Mouse (Mus musculus): ENCODE data around the gene Rcan2. TPM values are rescaled to one million over a fixed set of nuclear protein-coding genes. Genes with fewer than 3 reads are reported as not detected.

The Rcan2 gene
- polyA plus RNA-seq, 1 experiment from 2014 or later: 133 TPM

DNA sequence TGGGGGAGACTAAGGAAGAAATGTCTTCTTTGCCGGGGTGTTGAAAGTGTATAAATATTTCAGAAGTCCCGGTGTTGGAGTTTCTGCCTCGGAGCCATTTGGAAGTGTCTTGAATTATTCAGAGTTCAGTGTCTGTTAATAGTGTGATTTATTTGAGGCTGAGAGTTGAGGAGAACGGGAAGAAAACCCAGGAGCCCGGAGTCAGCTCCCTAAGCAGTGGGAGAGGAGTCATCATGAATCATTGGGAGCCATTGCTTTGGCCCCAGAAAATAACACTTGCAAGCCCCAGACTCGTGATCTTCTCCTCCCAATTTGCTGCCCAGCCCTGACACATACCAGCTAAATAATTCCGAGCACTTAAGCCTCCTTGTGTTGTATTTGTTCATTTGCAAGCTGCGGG lies 115.0 kb downstream of the Rcan2 start:
- Histone ChIP-seq H3K27me3 (ENCODE audit: control insufficient read depth, insufficient read depth, low read depth, low read length) (no peaks in the 10 kb centered on the region), H3K27ac (ENCODE audit: low read length) (no peak overlapping the region), H3K4me1 (ENCODE audit: control insufficient read depth, insufficient read depth, low read length) (no peaks in the 10 kb centered on the region), H3K36me3 (ENCODE audit: control insufficient read depth, insufficient read depth, low read length) (no peaks in the 10 kb centered on the region), H3K4me3 (ENCODE audit: low read depth, low read length) (no peak overlapping the region), H3K4me2 (ENCODE audit: low read length) (no peak overlapping the region), H3K9me3 (replicated peaks; ENCODE audit: control insufficient read depth, low read length, poor library complexity, severe bottlenecking) (no peaks in the 10 kb centered on the region), H3K9ac (ENCODE audit: low read depth, low read length) (no peak overlapping the region)
- WGBS: 57% methylated on average over 8 of the region's 8 CpGs
- ATAC-seq: peak; percentile 54; the same call in 1 of the 2 replicates

DNA sequence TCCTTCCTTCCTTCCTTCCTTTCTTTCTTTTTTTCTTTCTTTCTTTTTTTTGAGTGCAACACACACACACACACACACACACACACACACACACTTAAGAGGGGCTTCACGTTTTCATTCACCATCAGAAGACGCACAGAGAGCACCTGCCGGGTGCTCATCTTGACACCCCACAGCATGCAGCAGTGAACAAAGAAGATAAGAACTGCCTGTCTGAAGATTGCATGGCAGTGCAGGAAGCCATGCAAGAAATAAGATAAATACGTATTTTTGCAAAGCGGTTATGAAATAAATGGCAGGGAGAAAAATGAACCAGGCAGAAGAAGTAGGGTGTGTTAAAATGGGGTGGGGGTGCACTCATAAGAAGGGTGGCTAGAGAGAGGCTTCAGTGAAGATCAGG lies 116.0 kb downstream of the Rcan2 start:
- no peak overlapping the region for H3K9ac ChIP-seq (ENCODE audit: low read depth, low read length)
- no peak overlapping the region for H3K27ac ChIP-seq (ENCODE audit: low read length)
- ATAC-seq: no peak
- no peaks in the 10 kb centered on the region for H3K36me3 ChIP-seq (ENCODE audit: control insufficient read depth, insufficient read depth, low read length)
- no peaks in the 10 kb centered on the region for H3K27me3 ChIP-seq (ENCODE audit: control insufficient read depth, insufficient read depth, low read depth, low read length)
- WGBS: 59% methylated on average over 5 of the region's 5 CpGs
- H3K4me3 ChIP-seq (ENCODE audit: low read depth, low read length): no peak overlapping the region
- no peaks in the 10 kb centered on the region for H3K9me3 ChIP-seq (replicated peaks; ENCODE audit: control insufficient read depth, low read length, poor library complexity, severe bottlenecking)
- no peaks in the 10 kb centered on the region for H3K4me1 ChIP-seq (ENCODE audit: control insufficient read depth, insufficient read depth, low read length)
- no peak overlapping the region for H3K4me2 ChIP-seq (ENCODE audit: low read length)

DNA sequence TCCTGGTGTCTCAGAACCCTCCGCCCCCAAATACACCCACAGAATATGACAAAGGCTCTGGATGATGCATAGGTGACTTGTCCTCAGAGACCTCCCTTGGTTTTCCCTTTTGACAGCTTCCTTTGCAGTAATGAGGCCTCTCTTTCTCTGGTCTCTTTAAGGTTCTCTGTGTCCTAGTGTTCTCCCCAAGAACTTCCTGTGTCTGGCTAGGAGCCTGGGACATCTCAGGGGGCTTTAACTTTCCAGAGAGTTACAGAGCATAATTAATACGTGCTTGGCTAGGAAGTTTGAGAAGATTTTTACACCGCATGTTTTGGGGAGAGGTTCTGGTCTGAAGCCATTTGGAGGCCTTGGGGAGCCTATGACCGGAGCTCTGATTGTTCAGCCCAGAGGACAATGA lies 128.7 kb downstream of the Rcan2 start:
- no peak overlapping the region for H3K9ac ChIP-seq (ENCODE audit: low read depth, low read length)
- no peaks in the 10 kb centered on the region for H3K4me1 ChIP-seq (ENCODE audit: control insufficient read depth, insufficient read depth, low read length)
- H3K27ac ChIP-seq (ENCODE audit: low read length): no peak overlapping the region
- no peaks in the 10 kb centered on the region for H3K9me3 ChIP-seq (replicated peaks; ENCODE audit: control insufficient read depth, low read length, poor library complexity, severe bottlenecking)
- H3K4me2 ChIP-seq (ENCODE audit: low read length): no peak overlapping the region
- no peaks in the 10 kb centered on the region for H3K27me3 ChIP-seq (ENCODE audit: control insufficient read depth, insufficient read depth, low read depth, low read length)
- 94% methylated on average over 4 of the region's 4 CpGs for WGBS
- no peaks in the 10 kb centered on the region for H3K36me3 ChIP-seq (ENCODE audit: control insufficient read depth, insufficient read depth, low read length)
- H3K4me3 ChIP-seq (ENCODE audit: low read depth, low read length): no peak overlapping the region
- no peak for ATAC-seq

DNA sequence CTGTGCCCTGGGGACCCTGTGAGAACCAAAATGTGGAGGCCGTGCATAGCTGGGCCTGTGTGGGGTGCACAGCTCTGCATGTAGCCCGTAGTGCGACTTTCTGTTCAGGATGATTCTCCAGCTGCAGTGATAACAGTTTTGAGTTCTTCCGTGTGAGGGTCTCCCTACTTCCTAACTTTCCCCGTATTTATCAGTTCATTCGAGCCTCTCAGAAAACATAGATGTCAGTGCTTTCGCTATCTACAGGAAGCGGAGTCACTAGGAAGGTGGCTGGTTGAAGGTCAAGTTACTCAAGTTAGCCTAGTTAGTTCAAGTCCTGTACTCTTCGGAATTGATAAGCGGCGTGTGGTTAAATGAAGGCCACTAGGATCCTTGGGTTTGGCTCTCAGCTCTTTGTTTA lies 130.6 kb downstream of the Rcan2 start:
- H3K27ac ChIP-seq (ENCODE audit: low read length): no peak overlapping the region
- 97% methylated on average over 11 of the region's 11 CpGs for WGBS
- no peaks in the 10 kb centered on the region for H3K27me3 ChIP-seq (ENCODE audit: control insufficient read depth, insufficient read depth, low read depth, low read length)
- H3K4me3 ChIP-seq (ENCODE audit: low read depth, low read length): no peak overlapping the region
- H3K36me3 ChIP-seq (ENCODE audit: control insufficient read depth, insufficient read depth, low read length): no peaks in the 10 kb centered on the region
- H3K4me1 ChIP-seq (ENCODE audit: control insufficient read depth, insufficient read depth, low read length): no peaks in the 10 kb centered on the region
- H3K9me3 ChIP-seq (replicated peaks; ENCODE audit: control insufficient read depth, low read length, poor library complexity, severe bottlenecking): no peaks in the 10 kb centered on the region
- no peak overlapping the region for H3K9ac ChIP-seq (ENCODE audit: low read depth, low read length)
- H3K4me2 ChIP-seq (ENCODE audit: low read length): no peak overlapping the region
- ATAC-seq: no peak

DNA sequence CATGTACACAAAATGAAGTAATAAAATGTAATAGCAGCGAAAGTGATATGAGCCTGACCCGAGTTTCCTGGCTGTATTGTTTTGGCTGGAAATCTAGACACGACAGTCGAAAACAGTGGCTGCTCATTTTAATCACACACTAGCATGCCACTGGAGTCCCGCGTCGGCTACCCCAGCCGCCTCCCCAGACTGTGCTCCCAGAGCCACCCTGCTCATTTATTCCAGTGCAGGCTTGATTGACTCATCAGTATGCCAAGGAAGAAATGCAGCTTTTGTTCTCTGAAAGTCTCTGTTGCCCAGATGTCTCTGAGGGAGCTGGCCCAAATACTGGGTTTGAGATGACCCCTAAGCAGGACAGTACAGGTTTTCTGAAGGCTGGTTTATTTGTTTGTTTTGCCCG lies 132.9 kb downstream of the Rcan2 start:
- WGBS: 61% methylated on average over 9 of the region's 9 CpGs

DNA sequence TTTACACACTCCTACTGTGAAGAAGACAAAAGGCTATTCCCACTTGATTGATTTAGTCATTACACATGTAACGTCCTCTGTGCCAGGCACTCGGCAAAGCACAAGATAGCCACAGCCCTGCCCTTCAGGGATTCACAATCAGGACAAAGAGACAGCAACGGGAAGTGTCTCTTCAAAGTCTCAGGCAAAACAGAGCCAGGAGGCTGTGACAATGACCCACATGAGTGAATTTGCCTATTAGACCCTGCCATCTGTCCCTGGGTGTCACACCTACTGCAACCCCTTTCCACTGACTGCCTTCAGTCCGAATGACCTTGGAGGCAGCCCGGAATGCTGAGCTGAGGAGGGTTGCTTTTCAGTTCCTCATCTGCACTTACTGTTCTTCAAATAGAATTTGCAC lies 151.1 kb downstream of the Rcan2 start:
- H3K9ac ChIP-seq (ENCODE audit: low read depth, low read length): peak overlapping the region; percentile 71
- peak; percentile 29 for ATAC-seq
- peak overlapping the region; percentile 85 for H3K27ac ChIP-seq (ENCODE audit: low read length)
- H3K4me2 ChIP-seq (ENCODE audit: low read length): peak overlapping the region; percentile 67
- H3K27me3 ChIP-seq (ENCODE audit: control insufficient read depth, insufficient read depth, low read depth, low read length): no peaks in the 10 kb centered on the region
- peak overlapping the region; percentile 33 for H3K4me3 ChIP-seq (ENCODE audit: low read depth, low read length)
- no peaks in the 10 kb centered on the region for H3K9me3 ChIP-seq (replicated peaks; ENCODE audit: control insufficient read depth, low read length, poor library complexity, severe bottlenecking)
- H3K36me3 ChIP-seq (ENCODE audit: control insufficient read depth, insufficient read depth, low read length): no peaks in the 10 kb centered on the region
- H3K4me1 ChIP-seq (ENCODE audit: control insufficient read depth, insufficient read depth, low read length): peaks cover 20% of the 10 kb centered on the region
- 6% methylated on average over 5 of the region's 5 CpGs for WGBS

More for the DNA sequence above, 132.9 kb downstream of the Rcan2 start:
- Histone ChIP-seq H3K4me3 (ENCODE audit: low read depth, low read length) (no peak overlapping the region), H3K36me3 (ENCODE audit: control insufficient read depth, insufficient read depth, low read length) (no peaks in the 10 kb centered on the region), H3K9me3 (replicated peaks; ENCODE audit: control insufficient read depth, low read length, poor library complexity, severe bottlenecking) (no peaks in the 10 kb centered on the region), H3K4me1 (ENCODE audit: control insufficient read depth, insufficient read depth, low read length) (no peaks in the 10 kb centered on the region), H3K27me3 (ENCODE audit: control insufficient read depth, insufficient read depth, low read depth, low read length) (no peaks in the 10 kb centered on the region), H3K4me2 (ENCODE audit: low read length) (no peak overlapping the region), H3K9ac (ENCODE audit: low read depth, low read length) (no peak overlapping the region), H3K27ac (ENCODE audit: low read length) (no peak overlapping the region)
- 0 out of 2 replicates have a peak, but pooled peaks have one; percentile 42 for ATAC-seq

DNA sequence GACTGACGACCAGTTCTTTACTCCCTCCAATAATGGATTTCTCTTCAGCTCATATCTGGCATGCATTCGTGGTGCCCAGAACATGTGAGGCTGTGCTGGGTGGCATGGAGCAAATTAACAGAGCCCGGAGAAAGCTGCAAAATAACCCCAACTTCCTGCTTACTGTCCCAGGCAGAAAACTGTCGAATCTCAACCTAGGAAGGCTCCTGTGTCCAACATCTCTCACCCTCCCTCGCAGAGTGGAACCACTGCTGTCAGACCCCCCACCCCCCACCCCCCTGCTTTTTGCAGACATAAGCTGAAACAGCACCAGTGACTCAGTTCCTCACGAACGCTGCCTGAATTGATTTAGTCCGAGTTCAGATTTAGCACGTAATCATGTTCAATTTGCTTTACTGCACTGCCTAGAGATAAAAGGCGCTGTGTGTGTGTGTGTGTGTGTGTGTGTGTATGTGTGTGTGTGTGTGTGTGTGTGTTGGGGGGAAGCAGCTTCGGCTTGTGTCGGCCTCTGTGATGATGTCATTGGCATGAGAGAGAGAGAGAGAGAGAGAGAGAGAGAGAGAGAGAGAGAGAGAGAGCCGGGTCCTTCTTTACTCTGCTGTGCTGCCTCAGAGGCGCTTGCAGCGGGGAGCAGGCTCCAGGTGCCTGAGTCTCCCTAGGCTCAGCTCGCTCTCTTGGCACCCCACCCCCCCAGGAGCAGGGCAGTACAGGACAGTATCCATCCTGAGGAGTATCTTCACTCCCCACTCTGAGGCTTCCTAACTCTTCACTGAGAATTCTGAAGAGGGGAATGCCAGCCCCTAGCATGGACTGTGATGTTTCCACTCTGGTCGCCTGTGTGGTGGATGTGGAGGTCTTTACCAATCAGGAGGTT lies 151.7 kb downstream of the Rcan2 start:
- ATAC-seq: peak; percentile 86
- no peaks in the 10 kb centered on the region for H3K27me3 ChIP-seq (ENCODE audit: control insufficient read depth, insufficient read depth, low read depth, low read length)
- H3K4me2 ChIP-seq (ENCODE audit: low read length): peak overlapping the region; percentile 67
- no peaks in the 10 kb centered on the region for H3K9me3 ChIP-seq (replicated peaks; ENCODE audit: control insufficient read depth, low read length, poor library complexity, severe bottlenecking)
- peak overlapping the region; percentile 85 for H3K27ac ChIP-seq (ENCODE audit: low read length)
- H3K4me3 ChIP-seq (ENCODE audit: low read depth, low read length): peak overlapping the region; percentile 33
- H3K9ac ChIP-seq (ENCODE audit: low read depth, low read length): peak overlapping the region; percentile 71
- H3K36me3 ChIP-seq (ENCODE audit: control insufficient read depth, insufficient read depth, low read length): no peaks in the 10 kb centered on the region
- H3K4me1 ChIP-seq (ENCODE audit: control insufficient read depth, insufficient read depth, low read length): peaks cover 20% of the 10 kb centered on the region
- 12% methylated on average over 16 of the region's 17 CpGs for WGBS

DNA sequence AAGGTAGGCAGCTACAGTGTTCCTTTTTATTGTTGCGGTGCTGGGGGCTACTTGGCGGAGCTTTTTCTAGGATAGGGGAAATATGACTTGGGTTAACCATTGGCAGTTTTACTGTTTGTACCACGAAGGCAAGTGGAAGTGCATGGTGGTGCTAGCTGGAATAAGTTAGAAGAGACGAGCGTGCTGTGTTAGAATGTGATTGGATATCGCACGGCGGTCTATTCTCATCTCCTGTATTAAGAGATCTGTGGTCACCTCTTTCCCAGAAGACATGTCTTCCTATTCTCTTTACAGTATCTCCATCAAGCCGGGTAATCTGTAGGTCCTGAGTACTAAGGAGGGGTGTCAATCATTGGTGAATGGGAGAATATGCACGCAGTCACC lies 152.4 kb downstream of the Rcan2 start:
- Histone ChIP-seq H3K9ac (ENCODE audit: low read depth, low read length) (peak overlapping the region; percentile 71), H3K9me3 (replicated peaks; ENCODE audit: control insufficient read depth, low read length, poor library complexity, severe bottlenecking) (no peaks in the 10 kb centered on the region), H3K27ac (ENCODE audit: low read length) (peak overlapping the region; percentile 85), H3K4me3 (ENCODE audit: low read depth, low read length) (peak overlapping the region; percentile 33), H3K27me3 (ENCODE audit: control insufficient read depth, insufficient read depth, low read depth, low read length) (no peaks in the 10 kb centered on the region), H3K4me2 (ENCODE audit: low read length) (peak overlapping the region; percentile 67), H3K4me1 (ENCODE audit: control insufficient read depth, insufficient read depth, low read length) (peaks cover 20% of the 10 kb centered on the region), H3K36me3 (ENCODE audit: control insufficient read depth, insufficient read depth, low read length) (no peaks in the 10 kb centered on the region)
- ATAC-seq: peak; percentile 61
- WGBS: 47% methylated on average over 10 of the region's 10 CpGs

DNA sequence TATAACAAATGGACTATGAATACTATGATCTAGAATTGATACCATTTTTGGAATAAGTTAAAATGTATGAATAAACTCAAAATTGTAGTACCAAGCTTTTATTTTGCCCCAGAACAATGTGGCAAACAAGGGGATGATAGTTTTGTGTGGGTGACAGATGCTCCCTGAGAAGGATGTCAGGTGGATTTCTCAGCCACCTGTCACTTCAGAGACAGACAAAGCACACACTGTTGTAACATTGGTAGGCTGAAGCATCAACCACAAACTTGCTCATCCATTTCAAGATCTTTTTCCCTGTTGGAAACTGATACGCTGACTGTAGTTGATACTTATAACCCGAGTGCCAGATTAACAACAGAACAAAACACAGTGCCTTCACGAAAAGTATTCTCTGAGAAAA lies 158.6 kb downstream of the Rcan2 start:
- peaks cover 5% of the 10 kb centered on the region for H3K4me1 ChIP-seq (ENCODE audit: control insufficient read depth, insufficient read depth, low read length)
- no peak overlapping the region for H3K4me2 ChIP-seq (ENCODE audit: low read length)
- no peak overlapping the region for H3K4me3 ChIP-seq (ENCODE audit: low read depth, low read length)
- no peak overlapping the region for H3K27ac ChIP-seq (ENCODE audit: low read length)
- WGBS: 81% methylated on average over 3 of the region's 3 CpGs
- H3K9ac ChIP-seq (ENCODE audit: low read depth, low read length): no peak overlapping the region
- no peaks in the 10 kb centered on the region for H3K27me3 ChIP-seq (ENCODE audit: control insufficient read depth, insufficient read depth, low read depth, low read length)
- H3K9me3 ChIP-seq (replicated peaks; ENCODE audit: control insufficient read depth, low read length, poor library complexity, severe bottlenecking): peaks cover 3% of the 10 kb centered on the region; the same call in 1 of the 2 replicates
- no peak for ATAC-seq
- H3K36me3 ChIP-seq (ENCODE audit: control insufficient read depth, insufficient read depth, low read length): no peaks in the 10 kb centered on the region
